Mouse (Mus musculus): ENCODE data around the gene Arid3b.
A peak's percentile ranks its signal among the peaks of the same experiment; 100 is the strongest.

Arid3b gene

DNA sequence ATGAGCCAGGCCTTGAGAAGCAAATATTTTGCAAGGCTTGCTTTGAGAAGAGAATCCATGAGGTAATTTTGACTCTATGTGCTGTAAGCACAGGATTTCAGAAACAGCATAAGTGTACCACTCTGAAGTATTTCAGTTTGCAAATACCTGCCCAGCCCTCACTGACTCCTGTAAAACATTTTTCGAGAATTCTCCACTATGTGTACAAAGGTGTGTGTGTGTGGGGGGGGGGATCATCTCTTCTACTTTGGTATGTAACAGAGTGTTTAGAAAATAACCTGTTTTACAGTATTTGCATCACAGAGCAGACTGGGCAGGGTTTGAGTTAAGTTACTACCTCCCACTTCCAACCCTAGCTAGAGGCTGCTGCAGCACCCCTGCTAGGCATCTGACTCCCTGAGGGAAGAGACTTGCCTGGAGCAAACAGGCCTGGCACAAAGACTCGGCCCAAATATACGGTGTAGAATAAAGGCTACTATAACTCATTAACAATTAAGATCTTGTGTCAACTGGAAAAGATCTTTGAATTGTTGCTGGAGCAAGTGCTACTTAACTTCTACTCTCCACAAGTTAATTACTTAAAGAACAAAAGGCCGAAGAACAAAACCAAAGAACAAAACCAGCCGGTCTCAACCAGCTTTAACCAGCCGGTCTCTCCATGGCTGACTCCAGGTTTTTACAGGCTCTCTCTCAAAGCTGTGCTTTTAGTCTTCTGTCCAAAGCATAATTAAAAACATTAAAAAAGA is 6.6 kb downstream of the Arid3b start:
- DNase-seq: no peak

DNA sequence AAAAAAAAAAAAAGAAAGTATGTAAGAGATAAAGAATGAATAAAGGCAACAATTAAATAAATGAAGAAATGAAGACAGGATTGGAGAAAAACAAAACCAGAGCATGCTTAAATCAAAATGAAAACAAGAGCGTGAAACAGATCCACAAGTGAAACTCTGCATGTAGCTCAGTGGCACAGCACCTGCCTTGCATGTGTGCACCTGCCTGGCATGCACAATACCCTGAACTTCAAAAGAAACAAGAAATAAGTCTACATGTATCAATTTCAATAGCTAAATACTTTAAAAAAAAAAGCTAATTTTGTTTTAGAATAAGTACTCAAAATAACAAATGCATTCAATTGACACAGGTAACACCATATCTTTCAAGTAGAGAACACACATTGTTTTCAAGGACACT is 13.2 kb downstream of the Arid3b start:
- DNase-seq: no peak

- no peak for DNase-seq
Observed at GRCm38 (mm10) chr9:57822812-57823211, 13.8 kb downstream of the Arid3b start.

DNA sequence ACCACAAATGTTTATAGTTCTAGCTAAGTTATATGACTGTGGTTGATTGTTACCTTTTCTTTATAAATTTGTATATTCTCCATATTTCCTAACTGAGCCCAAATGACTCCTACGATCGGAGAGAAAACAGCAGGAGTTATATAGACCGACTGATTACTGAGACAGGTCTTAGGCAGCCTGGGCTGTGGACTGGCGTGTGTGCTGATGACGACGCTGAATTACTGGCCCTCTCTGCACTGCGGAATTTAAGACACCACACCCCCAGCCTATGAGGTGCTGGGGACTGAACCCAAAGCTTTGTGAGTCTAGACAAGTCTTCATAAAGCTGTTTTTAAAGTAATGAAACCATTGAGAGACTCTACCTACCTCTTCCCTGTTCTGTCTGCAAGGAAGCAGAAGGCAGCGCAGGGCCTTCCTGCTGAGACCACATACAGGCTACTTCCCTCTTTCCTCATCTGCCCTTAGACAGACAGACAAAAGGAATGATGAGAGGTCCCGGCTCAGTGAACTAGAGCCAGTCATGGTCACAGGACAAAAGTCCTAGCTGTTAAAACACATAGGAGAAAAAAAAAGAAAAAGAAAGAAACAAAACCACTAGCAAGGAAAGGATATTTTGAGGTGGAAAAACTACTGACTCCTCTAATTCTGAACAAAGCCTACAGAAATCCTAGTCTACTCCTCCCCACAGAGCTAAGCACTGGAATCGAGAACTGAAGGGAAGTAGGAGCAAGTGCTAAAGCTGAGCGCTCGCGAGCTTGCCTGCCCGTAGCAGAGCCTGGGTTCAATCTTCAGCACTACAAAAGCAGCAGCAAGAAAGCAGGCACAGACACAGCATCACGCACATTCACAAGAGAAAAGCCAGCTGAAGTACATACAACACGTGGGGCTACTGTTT is 16.2 kb downstream of the Arid3b start:
- DNase-seq: no peak

- peak; percentile 51 to 68 for DNase-seq
Observed at GRCm38 (mm10) chr9:57817220-57817667, 19.3 kb downstream of the Arid3b start.

DNA sequence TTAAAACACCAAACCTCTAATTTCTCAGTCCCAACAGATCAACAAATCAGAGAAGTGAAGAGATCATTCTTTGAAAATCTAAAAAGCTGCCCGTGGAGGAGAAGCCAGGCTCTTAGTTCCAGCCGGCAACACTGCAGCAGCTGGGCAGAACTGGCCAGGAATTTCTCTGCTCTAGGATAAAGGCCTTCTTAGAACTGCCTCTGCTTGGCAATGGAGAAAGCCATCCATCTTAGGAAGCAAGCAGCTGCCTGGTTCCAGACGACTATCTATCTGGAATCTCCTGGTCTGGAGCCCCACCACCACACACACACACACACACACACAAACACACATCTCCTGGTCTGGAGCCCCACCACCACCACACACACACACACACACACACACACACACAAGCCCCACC is 21.7 kb downstream of the Arid3b start:
- DNase-seq: no peak

DNA sequence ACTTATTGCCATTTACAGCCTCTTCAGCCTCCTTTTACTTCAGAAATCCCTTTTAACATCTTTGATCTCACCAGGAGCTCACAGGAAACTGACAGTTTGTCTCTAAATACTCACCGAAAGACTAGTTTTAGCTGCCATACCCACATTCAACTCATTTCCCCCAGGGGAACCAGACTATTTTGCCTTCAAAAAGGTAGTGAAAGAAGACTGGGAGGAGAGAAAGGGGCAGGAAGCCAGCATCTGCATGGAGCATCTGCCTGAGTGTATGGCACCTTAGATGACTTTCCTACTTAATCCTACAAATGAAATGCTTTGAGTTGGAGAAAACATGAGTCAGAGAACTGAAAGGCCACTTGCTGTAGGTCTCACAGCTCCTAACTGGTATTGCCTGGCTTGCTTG is 22.6 kb downstream of the Arid3b start:
- no peak for DNase-seq

- peak; percentile 14 to 38 for DNase-seq
Observed at GRCm38 (mm10) chr9:57811793-57812733, 24.5 kb downstream of the Arid3b start.

DNA sequence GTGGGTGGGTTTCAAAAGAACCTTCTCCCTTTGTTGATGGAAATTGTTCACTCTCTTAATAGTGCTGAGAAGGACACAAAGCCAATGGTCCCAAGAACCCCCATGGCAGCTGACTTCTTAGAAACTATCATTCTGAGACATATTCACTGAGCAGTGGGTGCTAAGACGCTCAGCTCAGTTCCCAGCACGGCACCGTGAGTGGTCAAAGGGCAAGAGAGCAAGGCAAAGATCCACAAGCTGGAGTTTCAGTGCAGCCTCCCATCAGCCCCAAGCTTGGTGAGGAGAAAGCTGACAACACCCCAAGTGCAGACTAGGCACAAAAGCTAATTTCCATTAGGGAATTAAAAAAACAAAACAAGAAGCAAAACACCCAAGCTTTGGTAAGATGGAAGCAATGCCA is 25.9 kb downstream of the Arid3b start:
- peak; percentile 54 to 67 for DNase-seq

GRCm38 (mm10) chr9:57808771-57809310 is 27.8 kb downstream of the Arid3b start:
- DNase-seq: peak; percentile 39 to 44

- DNase-seq: peak in 1 of 2 experiments; percentile 18
Observed at GRCm38 (mm10) chr9:57807174-57807651, 29.4 kb downstream of the Arid3b start.

- peak; percentile 32 to 63 for DNase-seq
Observed at GRCm38 (mm10) chr9:57806066-57806481, 30.5 kb downstream of the Arid3b start.

GRCm38 (mm10) chr9:57805087-57805737 is 31.4 kb downstream of the Arid3b start:
- no peak for DNase-seq

DNA sequence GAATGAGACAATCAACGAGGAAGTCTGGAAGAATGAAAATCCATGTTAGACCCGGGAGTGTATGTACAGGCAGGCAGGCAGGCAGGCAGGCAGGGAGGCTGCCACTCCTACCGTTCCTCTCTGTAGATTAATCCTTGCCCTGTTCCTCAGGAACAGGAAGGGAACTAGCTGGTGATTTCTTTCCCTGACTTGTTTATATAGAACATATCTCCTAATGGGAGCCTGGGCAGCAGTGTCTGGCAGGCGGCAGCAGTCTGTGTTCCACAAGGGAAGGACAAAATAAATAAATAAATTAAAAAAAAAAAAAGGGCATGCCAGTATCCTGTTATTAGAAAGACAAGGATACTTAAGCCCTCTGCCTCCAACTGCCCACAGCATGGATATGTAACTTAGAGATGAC is 32.8 kb downstream of the Arid3b start:
- no peak for DNase-seq

- no peak for DNase-seq
Observed at GRCm38 (mm10) chr9:57803047-57803446, 33.5 kb downstream of the Arid3b start.

GRCm38 (mm10) chr9:57800325-57800975 is 36.1 kb downstream of the Arid3b start:
- no peak for DNase-seq

GRCm38 (mm10) chr9:57798725-57799253 is 37.8 kb downstream of the Arid3b start:
- peak; percentile 19 to 55 for DNase-seq

- DNase-seq: peak; percentile 12 to 49
Observed at GRCm38 (mm10) chr9:57797456-57797855, 39.1 kb downstream of the Arid3b start.

DNA sequence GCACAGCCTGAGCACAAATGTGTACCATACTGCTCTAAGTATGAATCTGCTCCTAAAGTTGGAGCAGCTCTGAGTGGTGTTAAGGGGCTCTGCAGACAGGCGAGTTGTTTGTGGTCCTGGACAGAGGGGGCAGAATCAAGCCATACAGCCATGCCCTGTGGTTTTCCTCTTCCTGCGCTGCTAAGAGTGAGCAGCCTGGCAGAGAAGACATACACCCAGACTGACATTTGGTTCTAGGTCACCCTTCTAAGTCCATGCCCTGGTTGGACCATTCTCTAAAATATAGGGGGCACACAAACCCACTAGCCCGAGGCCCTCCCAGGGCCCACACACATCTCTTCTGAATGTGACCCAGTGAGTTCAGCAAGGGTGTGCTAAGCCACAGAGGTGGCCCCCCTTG is 46.9 kb downstream of the Arid3b start:
- DNase-seq: no peak

DNA sequence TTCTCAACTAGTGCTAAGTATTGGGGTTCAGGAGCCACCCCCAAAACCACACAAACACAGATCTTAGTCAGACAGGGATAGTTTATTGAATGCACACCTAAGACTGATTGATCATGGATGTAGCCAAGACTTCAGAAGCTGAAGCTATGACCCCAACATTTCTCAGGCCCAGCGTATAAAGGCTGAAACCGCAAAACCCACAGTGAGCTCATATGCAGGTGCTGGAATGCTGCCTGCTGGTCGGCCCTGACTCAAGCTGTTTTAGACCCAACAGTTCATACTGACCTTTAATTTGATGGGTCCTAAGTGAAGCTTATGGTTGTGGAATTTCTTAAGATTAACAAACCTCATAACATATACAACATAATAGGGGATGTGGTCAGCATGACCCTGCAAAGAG is 53.9 kb downstream of the Arid3b start:
- DNase-seq: no peak

GRCm38 (mm10) chr9:57775736-57776135 is 60.9 kb downstream of the Arid3b start:
- no peak for DNase-seq
